Mouse (Mus musculus) heart, postnatal 36 days (tissue): Measurements from ENCODE around the gene Gm11938. TPM values are rescaled to one million over a fixed set of nuclear protein-coding genes. Genes with fewer than 3 reads are reported as not detected.
"Not testable (repeated sequence)": the region's sequence is repeated elsewhere in the genome, so short reads cannot be mapped to it uniquely, and the experiment has no call there.

ENCODE experiments used
- DNase-seq, 2 experiments: peaks; one replicate each; pipeline ENCODE4 v3.0.0; 2021 to 2022
- intact Hi-C: fragments of 180-260 bp; cut with DNase I; formaldehyde crosslinking; loops from one replicate; pipeline ENCODE4 v1.15.1; 2025
- total RNA-seq, 2 experiments: library from RNA; stranded (reverse); gene quantifications; 2 replicates each; pipeline ENCODE4 v1.2.3; 2021

The Gm11938 gene
- total RNA-seq, result not detected

DNA sequence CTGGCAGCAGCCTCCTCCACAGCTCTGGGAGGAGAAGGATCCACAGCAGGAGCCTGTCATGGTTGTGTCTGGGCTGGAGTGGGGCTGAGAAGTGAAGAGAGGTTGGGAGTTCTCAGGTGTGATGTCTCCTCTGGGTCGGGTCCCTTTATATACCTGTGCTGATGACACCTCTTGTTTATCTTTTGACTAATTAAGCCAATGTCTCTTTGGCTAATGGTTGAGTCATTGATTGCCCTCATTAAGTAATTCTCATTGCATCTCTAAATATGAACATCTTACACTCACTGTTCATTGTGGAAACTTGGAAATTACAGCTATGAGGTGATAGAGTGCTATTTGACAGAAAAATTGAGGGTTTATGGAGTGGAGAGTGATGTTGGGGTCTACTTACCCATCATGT, at the start of gene Gm11938:
Gene Gm11938, minus strand, starts transcription at position 101 of the 400 bp plus-strand sequence.
- DNase-seq, intact Hi-C loops: not testable (repeated sequence)

DNA sequence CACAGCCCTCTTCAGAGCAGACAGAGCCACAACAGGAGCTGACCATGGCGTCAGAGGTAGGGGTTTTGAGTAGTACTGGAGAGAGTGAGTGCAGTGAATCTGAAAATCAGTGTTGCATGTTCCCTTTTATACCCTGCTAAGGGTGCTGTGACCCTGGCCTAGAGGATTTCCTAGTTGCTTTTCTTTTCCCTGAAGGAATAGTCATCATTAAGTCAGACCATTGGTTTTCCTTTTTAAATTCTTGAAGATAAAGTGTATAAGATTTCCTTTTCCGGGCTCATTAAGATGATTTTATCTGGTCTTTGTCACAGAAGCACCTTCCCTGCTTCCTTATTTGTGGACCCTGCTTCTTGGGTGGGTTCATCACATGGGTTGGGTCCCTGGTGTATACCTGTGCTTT, 47.0 kb upstream of the Gm11938 start, which contains the start of gene Gm11555:
Gene Gm11555, minus strand, starts transcription at position 101 of the 400 bp plus-strand sequence.
- intact Hi-C loops, result no loop called here

GRCm38 (mm10) chr11:99646444-99646843, 43.3 kb upstream of the Gm11938 start:
- DNase-seq, result no peak
- intact Hi-C loops, result no loop called here

More for the DNA sequence above, 47.0 kb upstream of the Gm11938 start, which contains the start of gene Gm11555:
- no peak for DNase-seq

DNA sequence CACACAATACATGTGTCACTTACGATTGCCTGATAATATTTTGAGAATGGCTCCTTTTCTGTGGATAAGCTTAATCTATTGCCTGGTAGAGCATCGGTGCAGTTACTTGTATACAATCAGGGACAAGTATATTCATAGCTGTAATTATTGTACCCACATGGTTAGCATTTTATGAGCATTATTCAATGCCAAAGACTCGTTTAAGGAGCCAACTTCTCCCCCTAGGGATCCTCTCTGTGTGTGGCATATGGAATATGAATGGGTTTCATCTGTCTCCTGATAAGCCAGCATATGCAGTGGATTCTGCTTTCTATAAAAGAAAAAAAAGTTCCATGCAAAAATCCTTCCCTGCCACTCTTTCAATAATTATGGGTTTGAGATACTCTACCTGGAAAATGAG, 41.2 kb upstream of the Gm11938 start:
- DNase-seq, result no peak
- intact Hi-C loops, result no loop called here

GRCm38 (mm10) chr11:99643635-99644139, 40.6 kb upstream of the Gm11938 start, which contains the start of gene Krtap4-7:
TSS of gene Krtap4-7 (minus strand) at chr11:99644089.
- DNase-seq, intact Hi-C loops: not testable (repeated sequence)

GRCm38 (mm10) chr11:99640926-99641325, 37.8 kb upstream of the Gm11938 start:
- intact Hi-C loops, result no loop called here

GRCm38 (mm10) chr11:99637086-99637485, 34.0 kb upstream of the Gm11938 start:
- no peak for DNase-seq
- intact Hi-C loops, result no loop called here

More at GRCm38 (mm10) chr11:99640926-99641325, 37.8 kb upstream of the Gm11938 start:
- no peak for DNase-seq

DNA sequence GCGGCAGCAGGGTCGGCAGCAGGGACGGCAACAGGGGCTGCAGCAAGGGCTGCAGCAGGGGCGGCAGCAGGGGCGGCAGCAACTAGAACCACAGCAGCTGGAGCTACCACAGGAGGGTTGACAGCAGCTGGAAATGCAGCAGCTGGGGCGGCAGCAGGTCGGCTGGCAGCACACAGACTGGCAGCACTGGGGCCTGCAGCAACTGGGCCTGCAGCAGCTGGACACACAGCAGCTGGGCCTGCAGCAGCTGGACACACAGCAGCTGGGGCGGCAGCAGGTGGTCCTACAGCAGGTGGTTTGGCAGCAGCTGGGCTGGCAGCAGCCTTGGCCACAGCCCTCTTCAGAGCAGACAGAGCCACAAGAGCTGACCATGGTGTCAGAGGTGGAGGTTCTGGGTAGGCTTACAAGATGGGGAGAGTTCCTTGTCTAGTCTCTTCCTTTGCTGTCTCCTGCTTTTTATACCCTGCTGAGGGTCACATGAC, 31.6 kb upstream of the Gm11938 start, which contains the start of gene Krtap4-2:
Gene Krtap4-2, minus strand, starts transcription at position 432 of the 482 bp plus-strand sequence.
- intact Hi-C loops, result no loop called here

DNA sequence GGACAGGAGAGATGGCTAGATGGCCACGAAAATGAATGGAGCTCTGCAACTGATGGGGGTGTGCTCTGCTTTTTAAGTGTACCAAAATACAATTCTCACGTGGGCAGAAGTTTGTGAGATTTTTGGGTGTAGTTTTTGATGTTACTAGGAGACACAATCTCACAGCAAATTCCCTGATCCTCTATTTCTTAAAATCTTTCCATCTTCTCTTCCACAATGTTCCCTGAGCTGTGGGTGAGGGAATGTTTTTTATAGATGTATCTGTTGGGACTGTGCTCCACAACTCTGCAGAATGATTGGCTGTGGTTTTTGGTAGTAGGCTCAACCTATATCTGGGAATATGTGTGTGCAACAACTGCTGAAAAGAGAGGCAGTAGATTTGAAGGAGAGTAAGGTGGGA, 30.2 kb upstream of the Gm11938 start:
- DNase-seq, result no peak
- intact Hi-C loops, result no loop called here

More for the DNA sequence above, 31.6 kb upstream of the Gm11938 start, which contains the start of gene Krtap4-2:
- DNase-seq, result no peak

GRCm38 (mm10) chr11:99630890-99631289, 27.8 kb upstream of the Gm11938 start:
- intact Hi-C loops, result no loop called here
- DNase-seq, result no peak

GRCm38 (mm10) chr11:99628138-99628537, 25.0 kb upstream of the Gm11938 start, which contains the start of gene Krtap4-1:
TSS of gene Krtap4-1 (minus strand) at chr11:99628238.
- intact Hi-C loops, result no loop called here
- DNase-seq, result no peak

GRCm38 (mm10) chr11:99620335-99620734, 17.2 kb upstream of the Gm11938 start, which contains the start of gene Gm11562:
TSS of gene Gm11562 (minus strand) at chr11:99620435.
- intact Hi-C loops, result no loop called here
- DNase-seq, result no peak

- intact Hi-C loops, result no loop called here
- no peak for DNase-seq
Observed at GRCm38 (mm10) chr11:99614796-99615363, 11.8 kb upstream of the Gm11938 start, which contains the start of gene Krtap2-4. TSS of gene Krtap2-4 (minus strand) at chr11:99614846.

DNA sequence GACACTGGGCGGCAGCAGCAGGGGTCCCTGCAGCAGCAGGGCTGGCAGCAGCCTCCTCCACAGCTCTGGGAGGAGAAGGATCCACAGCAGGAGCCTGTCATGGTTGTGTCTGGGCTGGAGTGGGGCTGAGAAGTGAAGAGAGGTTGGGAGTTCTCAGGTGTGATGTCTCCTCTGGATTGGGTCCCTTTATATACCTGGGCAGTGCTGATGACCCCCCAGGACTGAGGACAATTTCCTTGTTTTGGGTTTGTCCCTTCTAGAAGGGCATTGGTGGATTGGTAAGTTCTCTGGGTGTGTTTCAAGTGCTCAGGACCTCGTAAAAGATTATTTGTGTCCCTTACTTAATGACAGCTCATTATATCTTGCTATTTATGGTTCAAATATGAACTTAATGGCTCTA, 7.0 kb upstream of the Gm11938 start, which contains the start of gene Gm11937:
Gene Gm11937, minus strand, starts transcription at position 101 of the 400 bp plus-strand sequence.
- DNase-seq, intact Hi-C loops: not testable (repeated sequence)

DNA sequence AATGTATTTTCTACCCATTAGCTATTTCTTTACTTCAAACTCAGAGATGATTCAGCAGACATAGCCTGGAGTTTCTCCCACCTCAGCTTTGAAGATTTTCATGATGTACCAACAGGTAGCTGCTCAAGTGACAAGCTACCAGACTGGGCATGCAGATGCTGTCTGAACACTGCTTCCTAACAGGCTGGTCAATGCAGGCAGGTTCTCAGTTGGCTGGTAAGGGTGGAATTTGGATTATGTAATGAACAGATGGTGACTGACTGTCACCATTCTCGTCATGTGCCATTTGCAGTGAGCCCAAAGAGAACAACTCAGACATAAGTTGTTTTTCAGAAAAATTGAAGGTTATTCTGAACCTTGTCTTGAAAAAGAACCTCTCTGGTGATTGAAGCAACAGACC, 6.0 kb upstream of the Gm11938 start:
- intact Hi-C loops, result no loop called here
- no peak for DNase-seq

GRCm38 (mm10) chr11:99597742-99598141, 5.4 kb downstream of the Gm11938 start, which contains the start of gene Krtap9-3:
TSS of gene Krtap9-3 (minus strand) at chr11:99598105.
- intact Hi-C loops, DNase-seq: not testable (repeated sequence)

- intact Hi-C loops, result no loop called here
- DNase-seq, result no peak
Observed at GRCm38 (mm10) chr11:99590981-99591380, 12.1 kb downstream of the Gm11938 start, which contains the start of gene Krtap1-3. TSS of gene Krtap1-3 (minus strand) at chr11:99591339.

DNA sequence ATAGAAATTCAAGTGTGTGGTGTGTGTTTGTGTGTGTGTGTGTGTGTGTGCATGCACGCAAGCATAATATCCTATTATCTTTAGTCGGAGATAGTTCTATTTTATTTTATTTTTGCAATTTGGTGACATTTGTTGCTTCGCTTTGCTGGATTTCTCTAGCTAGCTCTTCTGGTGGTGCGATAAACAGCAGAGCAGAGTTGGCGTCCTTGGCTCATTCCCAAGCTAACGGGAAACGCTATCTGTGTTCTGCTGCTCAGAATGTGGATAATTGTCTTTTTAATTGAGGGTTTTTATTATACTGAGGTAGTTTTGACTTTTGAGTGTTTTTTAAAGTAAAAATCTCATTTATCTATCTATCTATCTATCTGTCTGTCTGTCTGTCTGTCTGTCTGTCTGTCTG, 18.0 kb downstream of the Gm11938 start:
- intact Hi-C loops, result no loop called here
- DNase-seq, result no peak

- intact Hi-C loops, result no loop called here
- no peak for DNase-seq
Observed at GRCm38 (mm10) chr11:99583245-99583704, 19.8 kb downstream of the Gm11938 start, which contains the start of gene Krtap1-4. TSS of gene Krtap1-4 (minus strand) at chr11:99583654.

DNA sequence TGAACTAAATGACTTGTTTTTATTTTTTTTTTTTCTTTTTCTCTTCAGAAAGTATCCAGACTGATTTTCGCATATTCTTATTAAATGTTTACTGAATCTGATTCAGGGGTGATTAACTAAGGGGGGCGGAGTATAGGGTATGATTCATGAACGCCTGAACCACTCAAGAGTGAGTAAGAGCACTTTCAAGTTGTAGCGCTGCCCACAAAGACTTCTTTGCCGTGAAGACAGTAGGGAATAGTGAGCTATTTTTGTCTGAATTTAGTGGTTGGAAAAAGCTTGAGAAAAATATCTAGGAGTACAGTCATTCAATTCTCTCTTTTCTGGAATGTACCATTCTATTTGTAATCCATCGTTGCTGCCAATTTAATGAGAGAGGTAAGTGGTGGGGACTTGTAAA, 21.5 kb downstream of the Gm11938 start:
- no peak for DNase-seq
- intact Hi-C loops, result no loop called here

DNA sequence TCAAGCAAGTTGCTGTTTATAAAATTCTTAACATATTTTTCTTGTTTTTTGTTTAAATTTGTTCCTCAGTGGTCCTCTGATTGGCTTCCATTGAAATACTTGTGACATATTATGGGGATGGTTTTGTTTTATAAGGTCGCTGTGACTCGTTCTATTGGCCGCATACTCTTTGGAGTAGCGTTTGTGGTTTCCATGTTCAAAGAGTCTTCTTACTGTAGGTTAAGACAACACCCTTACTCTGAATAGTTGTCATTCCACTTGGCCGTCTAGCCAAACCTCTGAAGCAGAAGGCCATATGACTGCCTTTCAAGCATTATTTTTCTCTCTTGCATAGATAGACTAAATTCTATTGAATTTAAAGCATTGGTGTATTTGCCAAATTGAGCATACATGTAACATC, 22.1 kb downstream of the Gm11938 start:
- DNase-seq, result no peak
- intact Hi-C loops, result no loop called here
